Mouse (Mus musculus) midbrain, embryonic 13.5 days (tissue): ENCODE results near the gene Havcr1. TPM values are rescaled to one million over a fixed set of nuclear protein-coding genes. Genes with fewer than 3 reads are reported as not detected.
"Not testable (repeated sequence)": the region's sequence is repeated elsewhere in the genome, so short reads cannot be mapped to it uniquely, and the experiment has no call there.

Source experiments
- ATAC-seq: fragments of 200-750 bp; cut with Nextera tagmentation; 2 replicates; pipeline ENCODE4 v1.8.0; 2017; ENCODE audit warnings: mild to moderate bottlenecking, moderate TSS enrichment, moderate library complexity
- H3K27ac ChIP-seq: fragments of 300-500 bp; sonication (generic); 2 replicates; pipeline ENCODE4 v1.5.1; 2015; ENCODE audit warnings: inconsistent platforms, mild to moderate bottlenecking, moderate library complexity
- H3K27me3 ChIP-seq: fragments of 300-500 bp; sonication (generic); 2 replicates; pipeline ENCODE4 v1.6.1; 2015; ENCODE audit warnings: mild to moderate bottlenecking, inconsistent platforms
- H3K36me3 ChIP-seq: fragments of 300-500 bp; sonication (generic); 2 replicates; pipeline ENCODE4 v1.6.1; 2015; ENCODE audit warnings: mild to moderate bottlenecking, inconsistent platforms
- H3K4me1 ChIP-seq: fragments of 300-500 bp; sonication (generic); replicated peaks from 2 replicates; pipeline ENCODE4 v1.6.1; 2015; ENCODE audit warnings: inconsistent platforms
- H3K4me2 ChIP-seq: fragments of 300-500 bp; sonication (generic); replicated peaks from 2 replicates; pipeline ENCODE4 v1.6.1; 2015; ENCODE audit warnings: moderate library complexity, mild to moderate bottlenecking, inconsistent platforms
- H3K4me3 ChIP-seq: fragments of 300-500 bp; sonication (generic); replicated peaks from 2 replicates; pipeline ENCODE4 v1.5.1; 2015; ENCODE audit warnings: mild to moderate bottlenecking, inconsistent platforms
- H3K9ac ChIP-seq: fragments of 300-500 bp; sonication (generic); replicated peaks from 2 replicates; pipeline ENCODE4 v1.6.1; 2015; ENCODE audit warnings: mild to moderate bottlenecking, inconsistent platforms
- H3K9me3 ChIP-seq: fragments of 300-500 bp; sonication (generic); 2 replicates; pipeline ENCODE4 v1.6.1; 2016; ENCODE audit warnings: mild to moderate bottlenecking, inconsistent platforms
- WGBS: fragments of 180-500 bp; shearing (Covaris S2); methylation state at CpG from one replicate; pipeline ENCODE4 v1.1.7; 2015; 5-methylcytosine and 5-hydroxymethylcytosine counted together
- polyA plus RNA-seq: library from polyadenylated mRNA; unstranded; fragments of >200 nt; fragmentation: Nextera tagmentation; extraction: Ambion mirVana; gene quantifications from 2 replicates; pipeline ENCODE4 v1.2.1, GENCODE M21; 2015

The Havcr1 gene
- not detected in 2 replicates for polyA plus RNA-seq

DNA sequence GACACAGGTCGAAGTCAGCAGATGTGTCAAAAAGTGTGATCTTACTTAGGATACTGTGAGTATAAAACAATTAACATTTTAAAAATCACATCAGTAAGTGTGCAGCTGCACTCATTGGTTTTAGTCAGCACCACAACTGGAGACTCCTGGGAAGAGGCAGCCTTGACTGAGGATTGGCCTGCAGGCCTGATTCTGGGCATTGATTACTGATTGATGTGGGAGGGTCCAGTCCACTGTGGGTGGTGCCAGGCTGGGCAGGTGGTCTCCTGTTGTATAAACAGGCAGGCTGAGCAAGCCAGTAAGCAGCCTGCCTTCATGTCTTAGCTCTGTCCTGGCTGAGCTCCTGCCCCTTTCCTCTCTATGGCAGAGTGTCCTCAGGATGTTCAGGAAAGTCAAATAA lies at the start of gene Havcr1:
Gene Havcr1 (plus strand): TSS at position 5 of the 400 bp plus-strand sequence.
- not testable (repeated sequence) for H3K36me3 ChIP-seq, H3K4me2 ChIP-seq, H3K4me3 ChIP-seq, H3K4me1 ChIP-seq, ATAC-seq, H3K9me3 ChIP-seq, H3K27me3 ChIP-seq, H3K9ac ChIP-seq, H3K27ac ChIP-seq
- 75% methylated on average over 1 of the region's 1 CpGs for WGBS

DNA sequence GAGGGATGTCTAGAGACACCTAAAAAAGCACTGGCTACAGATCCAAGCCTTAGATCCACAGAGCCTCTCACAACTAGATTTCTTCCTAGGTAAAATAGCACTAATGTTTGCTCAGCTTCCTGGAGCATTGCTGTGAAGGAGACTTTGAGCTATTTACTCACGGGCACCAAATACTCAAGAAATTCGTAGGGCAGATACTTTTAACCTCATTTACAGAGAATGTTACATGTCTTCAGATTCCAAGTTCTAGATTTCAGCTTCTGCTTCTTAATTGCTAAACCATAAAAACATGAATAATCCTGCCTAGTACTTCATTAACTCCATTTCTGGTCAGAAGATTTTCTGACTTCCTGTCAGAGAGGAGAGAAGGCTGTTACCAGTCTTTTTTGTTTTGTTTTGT lies 44.7 kb upstream of the Havcr1 start:
- H3K4me2 ChIP-seq, result no peak overlapping the region
- WGBS, result 91% methylated on average over 2 of the region's 2 CpGs
- no peak overlapping the region for H3K27ac ChIP-seq
- no peak overlapping the region for H3K9ac ChIP-seq
- no peaks in the 10 kb centered on the region for H3K36me3 ChIP-seq
- ATAC-seq, result no peak
- H3K4me1 ChIP-seq, result no peaks in the 10 kb centered on the region
- no peaks in the 10 kb centered on the region for H3K9me3 ChIP-seq
- no peak overlapping the region for H3K4me3 ChIP-seq
- H3K27me3 ChIP-seq, result no peaks in the 10 kb centered on the region

DNA sequence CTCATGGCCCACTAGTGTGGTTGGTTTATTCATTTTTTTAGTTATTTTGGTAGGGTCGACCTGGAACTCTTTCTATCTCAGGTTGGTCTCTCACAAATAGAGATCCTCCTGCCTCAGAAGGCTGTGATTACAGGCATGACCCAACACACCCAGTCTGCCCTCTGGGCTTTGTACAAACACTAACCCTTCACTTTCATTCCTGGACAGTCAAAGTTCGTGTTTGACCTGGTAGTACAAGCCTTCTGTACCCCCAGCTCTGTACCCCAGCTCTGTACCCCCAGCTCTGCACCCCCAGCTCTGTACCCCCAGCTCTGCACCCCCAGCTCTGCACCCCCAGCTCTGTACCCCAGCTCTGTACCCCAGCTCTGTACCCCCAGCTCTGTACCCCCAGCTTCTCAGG lies 39.0 kb upstream of the Havcr1 start:
- WGBS, result 78% methylated on average over 2 of the region's 2 CpGs
- H3K4me2 ChIP-seq, H3K27me3 ChIP-seq, H3K4me3 ChIP-seq, ATAC-seq, H3K9ac ChIP-seq, H3K4me1 ChIP-seq, H3K36me3 ChIP-seq, H3K27ac ChIP-seq, H3K9me3 ChIP-seq: not testable (repeated sequence)

DNA sequence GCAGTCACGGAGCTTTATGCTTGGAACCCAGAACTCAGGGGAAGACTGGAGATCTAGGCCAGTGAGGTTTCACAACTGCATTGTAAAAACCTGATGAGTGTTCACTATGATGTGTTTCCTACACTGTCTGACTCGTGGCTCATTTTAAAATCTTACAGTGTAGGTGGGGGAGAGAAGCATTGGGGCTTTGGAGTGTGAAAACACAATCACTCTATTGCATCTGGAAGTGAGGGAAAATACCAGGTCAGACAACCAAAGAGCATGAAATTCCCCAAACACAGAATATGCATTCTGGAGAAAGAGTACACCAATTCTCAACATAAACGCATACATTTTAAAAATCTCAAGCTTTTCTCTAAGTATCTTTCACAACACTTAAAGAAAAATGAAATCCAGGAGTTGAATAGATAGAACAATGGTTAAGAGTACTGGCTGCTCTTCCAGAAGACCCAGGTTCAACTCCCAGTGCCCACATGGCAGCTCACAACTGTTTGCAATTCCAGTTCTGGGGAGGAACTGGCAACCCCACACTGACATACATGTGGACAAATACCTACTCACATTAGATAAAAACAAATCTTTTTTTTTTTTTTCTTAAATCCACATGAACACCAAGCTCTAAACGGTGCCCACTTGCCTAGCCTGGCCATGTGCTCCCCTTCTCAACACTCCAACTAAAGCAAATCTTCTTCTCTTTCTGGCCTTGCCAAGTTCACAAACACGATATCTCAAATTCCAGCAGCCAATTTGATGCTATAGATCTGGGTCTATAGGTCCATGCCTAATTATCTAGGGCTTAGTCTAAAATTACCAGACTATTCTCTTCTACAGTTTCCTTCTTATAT lies 37.2 kb upstream of the Havcr1 start:
- no peak for ATAC-seq
- H3K36me3 ChIP-seq, result no peaks in the 10 kb centered on the region
- WGBS, result 80% methylated on average over 5 of the region's 5 CpGs

DNA sequence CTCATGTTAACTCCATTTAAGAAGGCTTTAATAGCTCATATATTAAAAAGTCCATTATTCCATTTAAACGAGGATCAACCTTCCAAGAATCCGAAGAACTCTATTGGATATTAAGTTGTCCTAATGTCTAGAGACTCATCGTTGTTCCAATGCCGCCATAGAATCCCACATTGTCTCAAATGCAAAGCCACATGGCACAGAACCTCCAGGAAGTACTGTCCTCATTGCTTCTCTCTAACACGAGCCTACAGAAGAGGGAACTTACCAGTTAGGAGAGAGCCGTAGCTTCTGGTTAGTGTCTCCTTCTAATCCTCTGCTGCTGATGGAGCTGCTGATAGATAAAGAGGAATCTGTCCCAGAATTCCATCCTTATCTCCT lies 36.6 kb upstream of the Havcr1 start:
- H3K27ac ChIP-seq, result no peak overlapping the region
- no peak overlapping the region for H3K4me2 ChIP-seq
- ATAC-seq, result no peak
- WGBS, result 91% methylated on average over 6 of the region's 6 CpGs
- H3K9ac ChIP-seq, result no peak overlapping the region
- H3K4me3 ChIP-seq, result no peak overlapping the region
- H3K36me3 ChIP-seq, result no peaks in the 10 kb centered on the region
- H3K4me1 ChIP-seq, result no peaks in the 10 kb centered on the region
- no peaks in the 10 kb centered on the region for H3K9me3 ChIP-seq
- no peaks in the 10 kb centered on the region for H3K27me3 ChIP-seq

More for the DNA sequence above, 37.2 kb upstream of the Havcr1 start:
- Histone ChIP-seq H3K9me3 (no peaks in the 10 kb centered on the region), H3K4me3 (no peak overlapping the region), H3K4me1 (no peaks in the 10 kb centered on the region), H3K4me2 (no peak overlapping the region), H3K9ac (no peak overlapping the region), H3K27ac (no peak overlapping the region), H3K27me3 (no peaks in the 10 kb centered on the region)

DNA sequence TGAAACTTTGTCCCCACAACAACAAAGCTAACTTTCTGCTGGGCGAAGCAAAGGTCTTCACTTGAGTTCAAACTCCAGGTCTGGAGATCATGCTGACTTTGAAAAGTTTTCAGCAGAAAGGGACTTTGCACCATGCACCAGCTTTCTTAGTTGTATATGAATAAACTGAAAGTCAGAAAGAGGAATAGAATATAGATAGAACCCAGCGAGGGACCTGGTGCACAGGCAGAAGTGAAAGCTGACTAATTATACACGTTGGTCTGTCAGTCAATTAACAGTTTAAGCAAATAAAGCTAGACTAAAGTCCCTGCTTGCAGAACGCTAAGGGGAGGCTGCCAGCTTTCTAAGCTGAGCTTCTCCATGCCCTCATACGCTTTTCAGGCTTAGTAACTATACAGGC lies 36.0 kb upstream of the Havcr1 start:
- Histone ChIP-seq H3K4me3 (no peak overlapping the region), H3K4me2 (no peak overlapping the region), H3K9me3 (no peaks in the 10 kb centered on the region), H3K9ac (no peak overlapping the region), H3K4me1 (no peaks in the 10 kb centered on the region), H3K27ac (no peak overlapping the region), H3K36me3 (no peaks in the 10 kb centered on the region), H3K27me3 (no peaks in the 10 kb centered on the region)
- no peak for ATAC-seq
- WGBS, result 90% methylated on average over 5 of the region's 5 CpGs

DNA sequence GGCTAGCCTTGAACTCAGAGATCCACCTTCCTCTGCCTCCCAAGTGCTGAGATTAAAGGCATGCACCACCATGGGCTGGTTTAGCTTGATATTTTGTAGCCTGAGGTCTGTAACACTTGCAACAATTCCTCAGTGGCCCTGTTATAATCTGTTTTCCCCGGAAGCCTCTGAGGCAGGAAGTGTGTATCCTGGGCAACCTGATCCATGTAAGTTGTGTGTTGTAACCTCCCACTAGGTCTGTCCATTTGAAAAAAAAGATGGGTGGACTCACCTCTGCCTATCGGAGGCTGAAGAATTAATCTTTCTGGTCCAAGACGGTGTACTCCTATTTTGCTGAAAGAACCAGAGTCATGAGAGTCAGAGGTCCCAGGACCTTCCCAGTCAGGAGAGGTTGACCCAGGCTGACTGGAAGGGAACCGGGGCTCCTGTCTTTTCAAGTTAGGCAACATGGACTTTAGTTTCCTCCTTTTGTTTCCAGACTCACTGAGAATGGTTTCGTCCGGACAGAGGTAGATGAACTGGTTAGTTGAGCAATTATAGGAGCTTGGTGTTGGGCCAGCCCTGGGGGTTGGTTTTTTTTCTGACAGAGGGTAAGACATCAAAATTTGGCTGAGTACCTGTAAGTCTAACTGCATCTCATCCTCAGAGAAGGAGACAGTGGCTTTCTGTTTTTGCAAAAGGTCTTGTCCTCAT lies 28.1 kb upstream of the Havcr1 start, which contains the start of gene Timd2:
Gene Timd2 (minus strand): TSS at position 398 of the 693 bp plus-strand sequence.
- no peak within 1 kb of the TSS for H3K27ac ChIP-seq
- no peak within 1 kb of the TSS for H3K9ac ChIP-seq
- no peaks in the 10 kb centered on the region for H3K27me3 ChIP-seq
- no peaks in the 10 kb centered on the region for H3K4me1 ChIP-seq
- no peaks in the 10 kb centered on the region for H3K9me3 ChIP-seq
- no peak for ATAC-seq
- no peak within 1 kb of the TSS for H3K4me2 ChIP-seq
- WGBS, result 85% methylated on average over 6 of the region's 6 CpGs
- H3K4me3 ChIP-seq, result no peak within 1 kb of the TSS
- H3K36me3 ChIP-seq, result no peaks in the 10 kb centered on the region

DNA sequence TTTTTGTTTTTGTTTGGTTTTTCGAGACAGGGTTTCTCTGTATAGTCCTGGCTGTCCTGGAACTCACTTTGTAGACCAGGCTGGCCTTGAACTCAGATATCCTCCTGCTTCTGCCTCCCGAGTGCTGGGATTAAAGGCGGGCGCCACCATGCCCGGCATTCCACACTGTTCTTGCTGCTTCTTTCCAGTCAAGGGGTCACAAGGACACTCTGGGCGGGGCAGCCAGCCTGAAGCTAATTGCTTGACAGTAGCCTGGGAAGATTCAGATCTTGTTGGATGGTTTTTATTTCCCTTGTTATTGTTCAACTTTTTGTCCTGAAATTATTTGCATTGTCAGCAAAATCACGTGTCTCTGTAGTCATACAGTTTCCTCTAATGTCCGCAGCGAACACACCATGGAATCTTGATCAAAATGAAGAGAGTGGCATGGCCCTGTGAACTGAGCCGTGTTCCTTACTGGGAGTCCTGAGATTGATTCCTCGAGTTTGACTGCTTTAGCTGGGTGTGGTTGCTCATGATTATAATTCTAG lies 3.3 kb upstream of the Havcr1 start:
- no peak overlapping the region for H3K4me3 ChIP-seq
- H3K4me2 ChIP-seq, result no peak overlapping the region
- H3K27me3 ChIP-seq, result no peaks in the 10 kb centered on the region
- ATAC-seq, result no peak
- whole genome bisulfite sequencing, result 88% methylated on average over 11 of the region's 11 CpGs
- H3K27ac ChIP-seq, result no peak overlapping the region
- no peaks in the 10 kb centered on the region for H3K9me3 ChIP-seq
- no peaks in the 10 kb centered on the region for H3K36me3 ChIP-seq
- H3K9ac ChIP-seq, result no peak overlapping the region
- H3K4me1 ChIP-seq, result no peaks in the 10 kb centered on the region

DNA sequence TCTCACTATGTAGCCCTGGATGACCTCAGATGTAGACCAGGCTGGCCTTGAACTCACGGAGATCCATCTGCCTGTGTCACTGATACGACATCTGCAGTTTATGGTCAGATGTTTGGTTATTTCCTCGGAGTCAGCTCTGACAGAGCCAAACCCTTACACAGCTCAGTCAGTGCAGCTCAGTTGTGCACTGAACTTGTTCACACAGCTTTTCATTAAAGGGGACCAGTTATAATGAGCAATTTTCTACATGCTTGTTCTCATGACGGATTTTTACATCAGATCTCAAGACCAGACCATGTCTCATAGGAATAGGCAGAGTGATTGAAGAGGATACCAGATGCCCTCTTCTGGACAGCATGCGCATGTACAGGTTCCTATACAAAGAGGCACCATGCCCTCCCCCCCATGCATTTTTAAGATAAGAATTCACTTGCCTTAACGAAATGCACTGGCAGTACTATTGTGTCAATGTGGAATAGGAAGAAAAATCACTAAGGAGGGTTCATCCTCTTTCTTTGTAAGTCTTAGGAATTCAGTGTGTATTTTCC lies 1.6 kb upstream of the Havcr1 start:
- no peaks in the 10 kb centered on the region for H3K9me3 ChIP-seq

DNA sequence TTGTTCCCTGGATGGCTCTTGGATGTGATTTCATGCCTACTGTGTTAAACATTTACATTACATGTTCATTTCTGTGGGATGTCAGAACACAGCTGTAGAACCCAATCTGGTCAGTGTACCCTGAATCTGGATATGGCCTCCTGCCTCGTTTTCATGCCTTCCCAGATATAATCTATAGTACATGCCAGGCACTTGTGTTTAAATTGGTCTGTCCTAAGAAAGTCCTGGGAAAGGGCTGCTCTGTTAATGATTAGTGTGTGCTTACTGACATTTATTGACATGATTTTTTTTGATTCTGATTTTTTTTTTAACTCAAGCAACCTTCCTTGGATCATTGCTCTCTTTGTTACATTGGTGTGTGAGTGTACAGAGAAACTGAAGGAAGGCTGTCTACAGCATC lies 263 bp upstream of the Havcr1 start:
- H3K36me3 ChIP-seq, result no peaks in the 10 kb centered on the region
- H3K4me2 ChIP-seq, result no peak overlapping the region
- no peak overlapping the region for H3K4me3 ChIP-seq
- no peaks in the 10 kb centered on the region for H3K4me1 ChIP-seq
- no peaks in the 10 kb centered on the region for H3K9me3 ChIP-seq
- H3K27me3 ChIP-seq, result no peaks in the 10 kb centered on the region
- WGBS, result 92% methylated on average over 1 of the region's 1 CpGs
- ATAC-seq, result no peak
- H3K9ac ChIP-seq, result no peak overlapping the region
- no peak overlapping the region for H3K27ac ChIP-seq

More for the DNA sequence above, 1.6 kb upstream of the Havcr1 start:
- Histone ChIP-seq H3K27me3 (no peaks in the 10 kb centered on the region), H3K36me3 (no peaks in the 10 kb centered on the region), H3K4me3 (no peak overlapping the region), H3K9ac (no peak overlapping the region), H3K4me2 (no peak overlapping the region), H3K27ac (no peak overlapping the region), H3K4me1 (no peaks in the 10 kb centered on the region)
- peak; percentile 65 for ATAC-seq
- WGBS, result 67% methylated on average over 6 of the region's 6 CpGs

DNA sequence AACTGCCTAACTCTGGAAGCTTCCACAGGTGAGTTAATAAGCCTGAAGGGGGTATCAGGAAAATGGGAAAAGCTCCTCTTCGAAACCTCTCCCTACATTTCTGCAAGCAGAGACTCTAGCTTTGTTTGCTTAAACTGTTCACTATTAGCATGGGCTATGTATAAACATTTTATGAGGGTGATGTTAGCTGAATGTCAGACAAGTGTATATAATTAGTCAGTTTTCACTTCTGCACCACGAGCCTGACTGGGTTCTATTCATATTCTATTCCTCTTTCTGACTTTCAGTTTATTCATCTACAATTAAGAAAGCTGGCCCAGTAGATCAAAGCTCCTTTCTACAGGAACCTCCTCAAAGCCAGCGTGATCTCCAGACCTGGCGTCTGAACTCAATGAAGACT lies 4.6 kb downstream of the Havcr1 start:
- Histone ChIP-seq H3K4me2 (no peak overlapping the region), H3K4me3 (no peak overlapping the region), H3K4me1 (no peaks in the 10 kb centered on the region), H3K27ac (no peak overlapping the region), H3K36me3 (no peaks in the 10 kb centered on the region), H3K9me3 (no peaks in the 10 kb centered on the region), H3K27me3 (no peaks in the 10 kb centered on the region), H3K9ac (no peak overlapping the region)
- ATAC-seq, result no peak
- WGBS, result 86% methylated on average over 4 of the region's 4 CpGs

DNA sequence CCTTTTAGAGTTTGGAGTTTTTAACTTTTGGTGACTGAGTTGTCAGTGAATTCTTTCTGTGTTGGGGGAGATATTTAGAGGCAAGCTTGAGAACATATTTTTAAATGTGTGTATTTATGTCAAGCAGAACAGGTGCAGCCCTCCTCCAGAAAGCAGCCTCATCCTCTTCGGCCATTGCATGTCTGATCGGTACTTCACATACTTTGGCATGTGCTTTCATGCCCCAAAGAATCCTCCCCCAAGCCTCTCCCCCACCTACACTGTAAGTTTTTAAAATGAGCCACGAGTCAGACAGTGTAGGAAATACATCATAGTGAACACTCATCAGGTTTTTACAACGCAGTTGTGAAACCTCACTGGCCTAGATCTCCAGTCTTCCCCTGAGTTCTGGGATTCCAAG lies 6.0 kb downstream of the Havcr1 start:
- Histone ChIP-seq H3K9me3 (no peaks in the 10 kb centered on the region), H3K36me3 (no peaks in the 10 kb centered on the region), H3K4me2 (no peak overlapping the region), H3K4me1 (no peaks in the 10 kb centered on the region), H3K27me3 (no peaks in the 10 kb centered on the region), H3K4me3 (no peak overlapping the region), H3K27ac (no peak overlapping the region), H3K9ac (no peak overlapping the region)
- no peak for ATAC-seq
- WGBS, result 83% methylated on average over 4 of the region's 4 CpGs
